Mouse (Mus musculus): Measurements from ENCODE around the gene Ano5.
A peak's percentile ranks its signal among the peaks of the same experiment; 100 is the strongest.

GRCm38 (mm10) chr7:51499396-51499795 is 11.4 kb upstream of the Ano5 start:
- peak; percentile 42; the same call in 1 of the 2 replicates for TF ChIP-seq CTCF (IDR thresholded peaks at IDR 0.05; ENCODE audit: borderline replicate concordance, insufficient read depth, low read depth, low read length)
- no peak for TF ChIP-seq POLR2A (IDR thresholded peaks at IDR 0.05; ENCODE audit: borderline replicate concordance, insufficient read depth, low read length)

Data from cerebellum, adult 2 months (tissue).